Comparison of ENCODE assay signal across 8 mouse cellular contexts in the genomic region with DNA sequence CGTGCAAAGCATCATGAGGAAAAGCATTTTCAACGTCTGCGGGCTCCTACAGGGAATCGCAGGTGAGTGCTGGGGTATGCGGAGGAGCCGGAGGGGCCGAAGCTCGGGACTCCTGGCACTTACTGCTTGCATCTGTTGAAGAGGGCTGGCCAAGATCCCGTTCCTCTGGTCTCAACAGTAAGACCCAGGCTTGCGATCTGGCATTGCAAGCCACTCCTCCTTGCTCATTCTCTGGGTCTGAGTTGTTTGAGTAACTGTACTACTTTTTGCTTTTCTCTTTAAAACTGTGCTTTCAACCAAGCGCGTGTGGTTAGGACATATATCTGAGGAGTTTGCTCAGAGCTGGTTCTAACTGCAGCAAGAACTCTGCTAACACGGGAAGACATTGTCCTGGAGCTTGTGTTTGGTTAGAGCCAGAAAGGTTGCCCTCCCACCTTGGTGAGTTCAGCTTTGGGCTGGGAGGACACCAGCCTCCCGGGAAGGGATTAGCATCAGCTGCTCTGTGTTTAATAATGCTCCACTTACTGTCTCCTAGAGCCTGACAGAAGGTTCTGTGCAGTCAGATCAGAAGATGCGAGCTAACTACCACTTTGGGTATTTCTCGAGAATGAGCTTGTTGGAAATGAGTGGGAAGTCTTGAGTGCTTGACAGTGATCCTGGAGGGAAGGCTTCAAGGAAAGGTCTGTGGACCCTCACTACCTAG.
DNase-seq lines count a peak whose midpoint lies in the region; ATAC-seq and TF ChIP-seq lines count a peak whose summit lies in the region.

No protein-coding gene starts in this region.

- TF ChIP-seq CTCF in gastrocnemius, adult 2 months (IDR thresholded peaks at IDR 0.05) = no peak
- TF ChIP-seq CTCF in thymus, adult 2 months (IDR thresholded peaks at IDR 0.05; ENCODE audit: borderline replicate concordance, control insufficient read depth, extremely low read depth, insufficient read depth, low read length, poor library complexity) = no peak

- H3K4me3 ChIP-seq in gastrocnemius, adult 2 months = peak overlapping the region; percentile 76
- H3K4me3 ChIP-seq in thymus, adult 2 months (ENCODE audit: control insufficient read depth, insufficient read depth, low read length) = peak overlapping the region; percentile 52
- peak overlapping the region; percentile 50 for H3K4me3 ChIP-seq in hindbrain, embryonic 15.5 days
- peak overlapping the region; percentile 49 for H3K4me3 ChIP-seq in midbrain, embryonic 14.5 days (replicated peaks; ENCODE audit: low read depth, low read length)

- no peaks in the 10 kb centered on the region; the same call in 1 of the 2 replicates for H3K27me3 ChIP-seq in thymus, adult 2 months (ENCODE audit: control insufficient read depth, insufficient read depth, low read length)
- peaks cover 12% of the 10 kb centered on the region; the same call in 1 of the 2 replicates for H3K27me3 ChIP-seq in hindbrain, embryonic 15.5 days
- H3K27me3 ChIP-seq in midbrain, embryonic 14.5 days (ENCODE audit: control insufficient read depth, insufficient read depth, low read length) = peaks cover 13% of the 10 kb centered on the region

- H3K9ac ChIP-seq in hindbrain, embryonic 15.5 days = peak overlapping the region; percentile 53
- H3K9ac ChIP-seq in midbrain, embryonic 14.5 days (replicated peaks; ENCODE audit: low read length) = peak overlapping the region; percentile 60

- no peak for TF ChIP-seq POLR2A in thymus, adult 2 months (IDR thresholded peaks at IDR 0.05; ENCODE audit: control insufficient read depth, extremely low read depth, insufficient read depth, low read length, poor library complexity)

- intact Hi-C loops in gastrocnemius, adult 2 months (cut with DNase I) = no loop called here
- intact Hi-C loops in gastrocnemius, postnatal 36 days (cut with DNase I) = no loop called here

- no peaks in the 10 kb centered on the region for H3K36me3 ChIP-seq in thymus, adult 2 months (ENCODE audit: control insufficient read depth, insufficient read depth, low read length)
- H3K36me3 ChIP-seq in hindbrain, embryonic 15.5 days = no peaks in the 10 kb centered on the region
- H3K36me3 ChIP-seq in midbrain, embryonic 14.5 days (ENCODE audit: control insufficient read depth, insufficient read depth, low read length) = no peaks in the 10 kb centered on the region

- peak; percentile 55 for DNase-seq in gastrocnemius, adult 2 months
- no peak for DNase-seq in gastrocnemius, postnatal 36 days
- DNase-seq in thymus, adult 2 months = no peak
- no peak for DNase-seq in thymus, postnatal 25 days
- DNase-seq in midbrain, embryonic 14.5 days = no peak
- no peak for DNase-seq in embryo, embryonic 10 days (ENCODE audit: low spot score)
- DNase-seq in urinary bladder, postnatal 36 days (ENCODE audit: low spot score in 2 of 2) = no peak

- 9% methylated on average over 16 of the region's 16 CpGs for WGBS in thymus, adult 2 months
- 18% methylated on average over 16 of the region's 16 CpGs for WGBS in hindbrain, embryonic 15.5 days
- WGBS in midbrain, embryonic 14.5 days = 12% methylated on average over 16 of the region's 16 CpGs

- H3K4me2 ChIP-seq in hindbrain, embryonic 15.5 days = peak overlapping the region; percentile 99
- peak overlapping the region; percentile 98 for H3K4me2 ChIP-seq in midbrain, embryonic 14.5 days (ENCODE audit: low read length)

- peak; percentile 6; the same call in 1 of the 2 replicates for ATAC-seq in hindbrain, embryonic 15.5 days (ENCODE audit: low FRiP score, low read depth)
- ATAC-seq in midbrain, embryonic 14.5 days (ENCODE audit: low FRiP score, low TSS enrichment) = no peak

- peak overlapping the region; percentile 71 for H3K27ac ChIP-seq in gastrocnemius, adult 2 months
- no peak overlapping the region for H3K27ac ChIP-seq in thymus, adult 2 months (ENCODE audit: control insufficient read depth, insufficient read depth, low read length)
- peak overlapping the region; percentile 42 for H3K27ac ChIP-seq in hindbrain, embryonic 15.5 days (replicated peaks)
- no peak overlapping the region for H3K27ac ChIP-seq in midbrain, embryonic 14.5 days (replicated peaks; ENCODE audit: low read depth, low read length)

- no peaks in the 10 kb centered on the region for H3K9me3 ChIP-seq in hindbrain, embryonic 15.5 days
- H3K9me3 ChIP-seq in midbrain, embryonic 14.5 days (ENCODE audit: control insufficient read depth, low read length) = no peaks in the 10 kb centered on the region

- H3K4me1 ChIP-seq in thymus, adult 2 months (replicated peaks; ENCODE audit: control insufficient read depth, insufficient read depth, low read length) = peaks cover 42% of the 10 kb centered on the region
- peaks cover 48% of the 10 kb centered on the region for H3K4me1 ChIP-seq in hindbrain, embryonic 15.5 days (replicated peaks)
- H3K4me1 ChIP-seq in midbrain, embryonic 14.5 days (ENCODE audit: control insufficient read depth, insufficient read depth, low read length) = peaks cover 22% of the 10 kb centered on the region

Comparison
In these comparisons a context has a peak if more than half of its experiments do, and no peak if none do; other contexts are left out.
1. H3K27ac ChIP-seq: peak in gastrocnemius, adult 2 months (single experiment) and hindbrain, embryonic 15.5 days (single experiment); none in thymus, adult 2 months (single experiment) and midbrain, embryonic 14.5 days (single experiment).
2. Peak in every context shown above with its lines, with median percentiles within 50 percentile points of each other: H3K4me3 ChIP-seq.